Mouse (Mus musculus) layer of hippocampus, adult 2 months (tissue): ENCODE measurements around the gene Wasf3. TPM values are rescaled to one million over a fixed set of nuclear protein-coding genes. Genes with fewer than 3 reads are reported as not detected.
A peak's percentile ranks its signal among the peaks of the same experiment; 100 is the strongest.

Experiments
- DNase-seq, 2 experiments: peaks; one replicate each; pipeline ENCODE4 v3.0.0; 2022; ENCODE audit warnings: low spot score in 2 of 2
- H3K27ac ChIP-seq: fragments of 200-600 bp; 2 replicates; pipeline ENCODE4 v1.8.1; 2022
- H3K4me3 ChIP-seq: fragments of 200-600 bp; 2 replicates; pipeline ENCODE4 v1.8.1; 2022; ENCODE audit warnings: mild to moderate bottlenecking
- CTCF ChIP-seq: fragments of 200-600 bp; conservative IDR thresholded peaks from 2 replicates; pipeline ENCODE4 v1.8.1; 2022; ENCODE audit warnings: antibody characterized with exemption, mild to moderate bottlenecking, moderate library complexity
- total RNA-seq, 2 experiments: library from RNA; stranded (reverse); gene quantifications; 2 replicates each; pipeline ENCODE4 v1.2.3; 2021

Gene Wasf3
- total RNA-seq, 2 experiments from 2014 or later: 103 to 107 TPM

DNA sequence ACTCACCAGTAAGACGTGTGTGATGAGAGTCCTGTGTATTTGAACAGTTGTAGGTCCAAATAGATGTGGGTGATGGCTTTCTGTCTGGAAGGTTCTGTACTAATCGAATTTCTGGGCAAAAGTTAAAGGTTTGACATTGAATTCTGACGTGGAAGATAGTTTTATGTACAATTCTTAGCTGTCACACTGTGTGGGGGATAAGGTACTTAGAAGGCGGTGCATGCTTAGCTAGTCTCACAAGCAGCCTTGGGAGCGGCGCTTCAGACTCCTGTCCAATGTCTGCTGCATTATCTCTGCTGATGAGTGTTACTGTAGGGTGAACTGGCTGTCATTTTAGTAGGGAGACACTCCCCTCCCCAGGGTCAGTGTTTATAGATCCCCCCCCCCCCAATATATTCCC is 47.7 kb downstream of the Wasf3 start:
- DNase-seq: peak in 1 of 2 experiments; percentile 6
- no peak for TF ChIP-seq CTCF

DNA sequence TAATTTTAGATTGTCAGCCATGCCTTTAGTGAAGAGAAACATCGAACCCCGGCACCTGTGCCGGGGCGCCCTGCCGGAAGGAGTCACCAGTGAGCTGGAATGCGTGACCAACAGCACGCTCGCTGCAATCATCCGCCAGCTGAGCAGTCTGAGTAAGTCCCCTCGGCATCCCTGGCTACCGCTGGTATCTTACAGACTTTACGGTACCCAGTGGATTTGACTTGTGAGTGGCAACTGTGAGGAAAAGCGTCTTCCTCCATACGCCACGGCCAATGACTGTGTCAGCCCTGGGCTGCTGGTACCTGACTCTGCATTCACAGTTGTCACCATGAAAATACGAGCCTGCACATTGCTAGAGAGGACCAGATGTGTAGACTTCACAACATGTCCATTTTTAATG is 50.5 kb downstream of the Wasf3 start:
- no peak for TF ChIP-seq CTCF
- Histone ChIP-seq H3K27ac (no peak overlapping the region), H3K4me3 (no peak overlapping the region)
- no peak for DNase-seq

More for the DNA sequence above, 47.7 kb downstream of the Wasf3 start:
- no peak overlapping the region for H3K4me3 ChIP-seq
- H3K27ac ChIP-seq: peak overlapping the region; percentile 46; the same call in 1 of the 2 replicates

- no peak for TF ChIP-seq CTCF
- Histone ChIP-seq H3K27ac (no peak overlapping the region), H3K4me3 (no peak overlapping the region)
- no peak for DNase-seq
These were observed 52.0 kb downstream of the Wasf3 start for GRCm38 (mm10) chr5:146436796-146437195.

DNA sequence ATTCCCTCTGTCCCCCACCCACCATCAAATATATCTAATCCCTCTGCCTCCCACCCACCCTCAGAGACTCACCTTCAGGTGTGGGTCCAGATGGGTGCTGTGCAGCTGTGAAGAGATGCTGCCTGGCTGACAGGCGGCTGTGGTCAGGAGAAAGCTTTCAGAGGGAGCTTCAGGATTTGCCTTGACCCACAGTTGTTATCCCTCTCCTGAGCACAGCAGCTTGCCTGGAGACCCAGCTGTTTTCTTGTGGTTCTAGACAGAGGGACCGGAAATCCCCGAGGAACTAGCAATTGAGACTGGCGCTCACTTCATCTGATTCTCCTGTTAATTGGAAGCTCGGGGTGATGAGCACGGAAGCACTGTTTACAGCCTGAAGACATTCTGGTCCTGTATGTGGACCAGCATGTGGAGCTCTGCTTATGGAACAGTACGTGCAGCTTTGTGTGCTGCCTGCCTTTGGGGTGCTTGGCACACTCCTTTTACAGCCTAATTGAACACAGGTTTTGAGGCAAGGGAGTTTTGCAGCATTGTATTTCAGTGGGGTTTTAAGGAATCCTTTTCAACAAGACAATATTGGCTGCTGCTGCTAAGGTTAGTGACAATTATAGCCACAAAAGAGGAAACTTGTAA is 54.5 kb downstream of the Wasf3 start:
- DNase-seq: no peak
- TF ChIP-seq CTCF: no peak
- H3K27ac ChIP-seq: 0 out of 2 replicates have a peak overlapping the region, but pooled peaks have one; percentile 33
- no peak overlapping the region for H3K4me3 ChIP-seq

GRCm38 (mm10) chr5:146440273-146440672 is 55.5 kb downstream of the Wasf3 start:
- DNase-seq: no peak

DNA sequence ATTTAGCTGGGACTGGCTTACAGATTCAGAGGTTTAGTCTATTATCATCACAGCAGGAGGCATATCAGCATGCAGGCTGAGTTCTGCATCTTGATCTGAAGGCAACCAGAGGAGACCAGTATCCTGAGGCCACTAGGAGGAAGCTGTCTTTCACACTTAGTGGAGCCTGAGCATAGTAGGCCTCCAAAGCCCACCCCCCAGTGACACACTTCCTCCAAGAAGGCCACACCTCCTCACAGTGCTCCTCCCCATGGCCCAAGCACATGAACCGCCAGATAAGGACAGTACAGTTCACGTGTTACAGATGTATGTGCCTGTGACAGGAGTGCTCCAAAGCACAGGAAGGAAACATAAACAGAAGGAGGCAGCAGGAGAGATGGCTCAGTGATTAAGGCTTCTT is 58.0 kb downstream of the Wasf3 start:
- Histone ChIP-seq H3K4me3 (no peak overlapping the region), H3K27ac (no peak overlapping the region)
- DNase-seq: no peak
- TF ChIP-seq CTCF: no peak

More at GRCm38 (mm10) chr5:146440273-146440672, 55.5 kb downstream of the Wasf3 start:
- Histone ChIP-seq H3K27ac (no peak overlapping the region), H3K4me3 (no peak overlapping the region)
- TF ChIP-seq CTCF: peak; percentile 70

DNA sequence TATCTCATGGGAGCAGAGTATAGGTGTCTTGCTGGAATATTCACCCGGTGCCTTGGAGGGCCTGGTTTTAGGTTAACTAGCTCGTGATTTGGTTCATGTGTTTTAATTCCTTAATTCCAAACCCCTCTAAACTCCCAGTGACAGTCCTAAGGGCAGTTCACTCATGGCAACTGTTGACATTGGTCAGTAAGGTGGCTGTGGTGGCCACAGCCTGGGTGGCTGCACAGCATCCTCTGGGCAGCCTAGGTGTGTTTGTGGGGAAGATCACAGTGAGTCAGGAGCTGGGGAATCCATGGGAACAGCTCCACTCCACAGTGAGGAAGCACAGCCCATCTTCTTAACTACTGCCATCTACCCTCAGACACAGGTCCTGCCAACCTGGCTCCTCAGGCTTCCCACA is 61.8 kb downstream of the Wasf3 start:
- no peak for DNase-seq
- no peak overlapping the region; the same call in 1 of the 2 replicates for H3K27ac ChIP-seq
- no peak for TF ChIP-seq CTCF
- no peak overlapping the region for H3K4me3 ChIP-seq

DNA sequence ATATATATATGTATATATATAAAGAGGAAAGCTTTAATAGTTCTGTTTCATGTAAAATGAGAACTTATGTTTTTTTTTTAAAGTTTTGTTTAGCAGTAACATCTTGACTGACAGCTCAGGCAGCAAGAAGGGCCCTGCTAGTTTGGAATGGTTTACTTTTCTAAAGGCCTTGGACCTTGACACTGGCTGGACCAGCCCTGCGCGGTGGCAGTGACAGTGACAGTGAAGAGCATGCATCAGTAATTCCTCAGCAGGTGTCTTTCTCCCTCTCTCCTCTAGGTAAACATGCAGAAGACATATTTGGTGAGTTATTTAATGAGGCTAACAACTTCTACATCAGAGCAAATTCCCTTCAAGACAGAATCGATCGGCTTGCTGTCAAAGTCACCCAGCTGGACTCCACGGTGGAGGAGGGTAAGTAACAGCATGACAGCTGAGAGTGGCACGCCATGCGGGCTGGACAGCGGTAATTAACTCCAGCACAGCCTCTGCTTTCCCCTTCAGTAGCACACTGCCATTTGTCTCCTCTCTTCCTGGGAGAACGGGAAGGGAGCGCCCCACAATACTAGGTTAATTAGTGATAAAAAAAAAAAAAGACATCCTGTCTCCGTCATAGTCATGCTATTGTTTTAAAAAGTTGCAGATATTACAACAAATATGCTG is 66.9 kb downstream of the Wasf3 start:
- no peak overlapping the region for H3K27ac ChIP-seq
- no peak for TF ChIP-seq CTCF
- DNase-seq: no peak
- no peak overlapping the region for H3K4me3 ChIP-seq

DNA sequence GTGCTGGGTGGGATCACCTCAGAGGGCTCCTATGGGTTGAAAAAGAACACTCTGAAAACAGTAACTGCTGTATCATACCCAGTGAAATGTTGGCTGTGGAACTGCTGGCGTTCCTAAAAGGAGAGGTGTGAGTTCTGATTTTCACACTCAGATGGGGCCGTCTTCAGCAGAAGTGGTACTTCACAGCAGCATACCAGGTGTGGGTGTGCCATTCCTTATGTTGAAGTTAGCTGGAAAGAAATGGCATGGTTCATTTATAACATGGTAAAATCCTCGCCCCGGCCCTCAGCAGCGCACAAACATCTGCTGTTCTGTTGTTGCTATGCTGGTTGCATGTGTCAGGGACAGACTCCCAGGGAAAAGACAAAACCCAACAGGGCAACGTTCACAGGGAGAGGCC is 68.8 kb downstream of the Wasf3 start:
- Histone ChIP-seq H3K4me3 (no peak overlapping the region), H3K27ac (no peak overlapping the region)
- no peak for TF ChIP-seq CTCF
- no peak for DNase-seq

DNA sequence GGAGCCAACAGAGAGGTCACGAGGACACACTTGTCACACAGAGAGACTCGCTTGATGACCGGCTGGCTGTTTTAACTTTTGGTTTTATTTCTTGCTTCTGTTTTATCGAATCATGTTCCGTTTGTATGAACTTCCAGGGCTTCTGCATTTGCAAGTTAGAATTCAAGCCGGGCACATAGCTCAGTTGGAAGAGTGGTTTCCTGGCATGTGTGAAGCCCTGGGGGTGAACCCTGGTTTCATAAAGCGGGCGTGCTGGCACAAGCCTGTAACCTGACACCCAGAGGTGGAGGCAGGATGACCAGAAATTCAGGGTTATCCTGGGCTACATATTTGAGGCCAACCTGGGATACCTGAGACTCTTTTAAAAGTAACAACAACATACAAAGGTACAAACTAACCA is 76.8 kb downstream of the Wasf3 start:
- TF ChIP-seq CTCF: no peak
- Histone ChIP-seq H3K4me3 (no peak overlapping the region), H3K27ac (no peak overlapping the region)
- DNase-seq: no peak

GRCm38 (mm10) chr5:146466663-146467062 is 81.9 kb downstream of the Wasf3 start:
- Histone ChIP-seq H3K4me3 (no peak overlapping the region), H3K27ac (no peak overlapping the region)
- TF ChIP-seq CTCF: no peak
- no peak for DNase-seq

DNA sequence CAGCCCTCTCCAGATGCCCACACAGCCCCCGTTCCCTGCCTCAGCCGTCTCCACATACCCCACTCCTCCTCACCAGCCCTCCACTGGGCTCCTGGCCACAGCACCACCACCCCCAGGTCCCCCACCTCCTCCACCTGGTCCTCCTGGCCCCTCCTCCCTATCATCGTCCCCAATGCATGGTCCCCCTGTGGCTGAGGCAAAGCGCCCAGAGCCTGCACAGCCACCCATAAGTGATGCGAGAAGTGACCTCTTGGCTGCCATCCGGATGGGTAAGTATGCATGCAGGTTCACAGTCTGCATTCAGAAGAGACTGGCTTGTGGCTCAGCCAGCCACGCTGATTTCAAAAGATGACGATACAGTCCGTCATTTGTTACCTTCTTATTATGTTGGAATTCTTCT is 83.5 kb downstream of the Wasf3 start:
- no peak for DNase-seq
- H3K4me3 ChIP-seq: no peak overlapping the region
- TF ChIP-seq CTCF: no peak
- H3K27ac ChIP-seq: peak overlapping the region; percentile 23; the same call in 1 of the 2 replicates

DNA sequence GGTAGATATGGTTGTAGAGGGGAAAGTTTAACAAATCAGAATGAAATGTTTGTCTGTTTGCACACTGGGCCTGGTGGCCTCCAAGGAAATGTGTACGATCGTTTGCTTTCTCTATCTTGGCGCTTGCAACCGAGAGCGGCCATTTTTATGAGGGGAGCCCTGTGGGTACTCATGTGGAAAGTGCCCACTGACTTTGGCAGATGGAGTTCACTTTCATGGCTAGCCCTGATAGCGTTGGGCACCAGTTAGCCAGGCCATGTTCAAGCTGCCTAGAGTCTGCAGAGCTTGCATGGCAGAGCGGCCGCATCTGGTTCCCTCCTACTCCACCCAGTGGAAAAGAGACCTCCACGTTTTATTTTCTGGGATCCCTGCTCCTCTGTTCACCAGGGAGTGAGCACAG is 86.0 kb downstream of the Wasf3 start:
- no peak overlapping the region for H3K4me3 ChIP-seq
- no peak for TF ChIP-seq CTCF
- DNase-seq: no peak
- H3K27ac ChIP-seq: no peak overlapping the region

DNA sequence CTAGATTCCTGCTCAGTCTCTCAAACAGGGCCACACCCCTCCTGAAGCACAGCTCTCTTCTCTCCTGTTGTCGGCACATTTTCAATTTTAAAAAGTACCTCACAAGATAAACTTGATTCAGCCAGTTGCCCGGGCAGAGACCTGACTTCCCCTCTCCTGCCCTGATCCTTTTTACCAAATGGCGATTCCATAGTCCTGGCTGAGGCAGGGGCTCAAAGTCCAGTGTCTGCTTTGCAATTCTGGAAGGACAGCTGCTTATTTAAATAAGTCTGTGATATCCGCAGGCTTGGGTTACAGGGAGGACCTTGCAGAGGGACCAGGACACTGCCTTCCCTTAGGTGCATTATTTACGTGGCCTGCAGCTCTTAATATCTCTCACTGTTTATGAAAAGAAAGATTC is 86.5 kb downstream of the Wasf3 start:
- TF ChIP-seq CTCF: no peak
- no peak for DNase-seq

More for the DNA sequence above, 86.5 kb downstream of the Wasf3 start:
- Histone ChIP-seq H3K4me3 (no peak overlapping the region), H3K27ac (no peak overlapping the region)
